Comparison of ENCODE assay signal across 14 mouse cellular contexts in genomic region chr10:126144609-126145202, GRCm38 (mm10).
DNase-seq lines count a peak whose midpoint lies in the region; ATAC-seq lines count a peak whose summit lies in the region.
"Had no signal": no experiment of that assay in that cellular context is flagged by ENCODE, and none has a peak within 500 bp of the region (broad histone marks: within the 10 kb centered on the region; RNA-seq: fewer than 3 reads in every experiment).

No protein-coding gene starts in this region.

- H3K36me3 ChIP-seq in lung, embryonic 16.5 days (ENCODE audit: control insufficient read depth, insufficient read depth, low read length): no peaks in the 10 kb centered on the region
- H3K36me3 ChIP-seq in embryonic facial prominence, embryonic 12.5 days: no peaks in the 10 kb centered on the region
- no peaks in the 10 kb centered on the region for H3K36me3 ChIP-seq in limb, embryonic 12.5 days
- H3K36me3 ChIP-seq in hindbrain, embryonic 11.5 days (ENCODE audit: control insufficient read depth, insufficient read depth, low read length): no peaks in the 10 kb centered on the region

- WGBS in lung, embryonic 16.5 days: 36% methylated on average over 12 of the region's 12 CpGs
- WGBS in embryonic facial prominence, embryonic 12.5 days: 25% methylated on average over 12 of the region's 12 CpGs
- 14% methylated on average over 12 of the region's 12 CpGs for WGBS in limb, embryonic 12.5 days
- 69% methylated on average over 12 of the region's 12 CpGs for WGBS in hindbrain, embryonic 11.5 days

- peak overlapping the region; percentile 45 for H3K4me2 ChIP-seq in lung, embryonic 16.5 days (ENCODE audit: low read depth, low read length)
- H3K4me2 ChIP-seq in embryonic facial prominence, embryonic 12.5 days (replicated peaks): peak overlapping the region; percentile 35
- H3K4me2 ChIP-seq in limb, embryonic 12.5 days: peak overlapping the region; percentile 49
- H3K4me2 ChIP-seq in hindbrain, embryonic 11.5 days (replicated peaks; ENCODE audit: low read depth, low read length): no peak overlapping the region

- DNase-seq in lung, postnatal 25 days (ENCODE audit: low spot score): no peak
- no peak for DNase-seq in left cerebral cortex, postnatal 10 days (ENCODE audit: extremely low spot score in 1 of 2, low spot score in 2 of 2)
- no peak for DNase-seq in left cerebral cortex, adult 18-20 months (ENCODE audit: low spot score in 2 of 2)
- DNase-seq in hindbrain, embryonic 11.5 days (ENCODE audit: low spot score): no peak
- DNase-seq: adrenal gland, postnatal 14 days; left cerebral cortex, postnatal 4 days; thymus, postnatal 36 days had no signal

- H3K9ac ChIP-seq in lung, embryonic 16.5 days (ENCODE audit: low read length): 0 out of 2 replicates have a peak overlapping the region, but pooled peaks have one; percentile 24
- H3K9ac ChIP-seq in embryonic facial prominence, embryonic 12.5 days: no peak overlapping the region
- H3K9ac ChIP-seq in limb, embryonic 12.5 days (replicated peaks): no peak overlapping the region
- no peak overlapping the region for H3K9ac ChIP-seq in hindbrain, embryonic 11.5 days (ENCODE audit: low read depth, low read length)

- intact Hi-C loops in left cerebral cortex, postnatal 10 days (cut with DNase I): no loop called here

- H3K9me3 ChIP-seq in lung, embryonic 16.5 days (ENCODE audit: control insufficient read depth, low read length): no peaks in the 10 kb centered on the region
- no peaks in the 10 kb centered on the region for H3K9me3 ChIP-seq in embryonic facial prominence, embryonic 12.5 days
- H3K9me3 ChIP-seq in limb, embryonic 12.5 days: peaks cover 3% of the 10 kb centered on the region; the same call in 1 of the 2 replicates
- no peaks in the 10 kb centered on the region for H3K9me3 ChIP-seq in hindbrain, embryonic 11.5 days (ENCODE audit: control insufficient read depth, low read length)

- H3K27ac ChIP-seq in lung, embryonic 16.5 days (ENCODE audit: low read length): no peak overlapping the region
- peak overlapping the region; percentile 84 for H3K27ac ChIP-seq in embryonic facial prominence, embryonic 12.5 days
- peak overlapping the region; percentile 88 for H3K27ac ChIP-seq in limb, embryonic 12.5 days
- H3K27ac ChIP-seq in hindbrain, embryonic 11.5 days (ENCODE audit: low read depth, low read length): no peak overlapping the region
- H3K27ac ChIP-seq: hindbrain, postnatal 0 days had no signal

- H3K27me3 ChIP-seq in lung, embryonic 16.5 days (ENCODE audit: control insufficient read depth, insufficient read depth, low read depth, low read length): no peaks in the 10 kb centered on the region
- H3K27me3 ChIP-seq in embryonic facial prominence, embryonic 12.5 days: no peaks in the 10 kb centered on the region
- no peaks in the 10 kb centered on the region for H3K27me3 ChIP-seq in limb, embryonic 12.5 days
- H3K27me3 ChIP-seq in hindbrain, embryonic 11.5 days (ENCODE audit: control insufficient read depth, insufficient read depth, low read length): no peaks in the 10 kb centered on the region
- H3K27me3 ChIP-seq: CH12.LX had no signal

- H3K4me1 ChIP-seq in lung, embryonic 16.5 days (replicated peaks; ENCODE audit: control insufficient read depth, insufficient read depth, low read length): 0 out of 2 replicates have a peak, but pooled peaks cover 2% of the 10 kb centered on the region
- H3K4me1 ChIP-seq in embryonic facial prominence, embryonic 12.5 days: peaks cover 18% of the 10 kb centered on the region; the same call in 1 of the 2 replicates
- H3K4me1 ChIP-seq in limb, embryonic 12.5 days (replicated peaks): peaks cover 36% of the 10 kb centered on the region
- no peaks in the 10 kb centered on the region for H3K4me1 ChIP-seq in hindbrain, embryonic 11.5 days (replicated peaks; ENCODE audit: control insufficient read depth, insufficient read depth, low read length)

- ATAC-seq in lung, embryonic 16.5 days (ENCODE audit: low read depth): peak; percentile 57
- no peak for ATAC-seq in embryonic facial prominence, embryonic 12.5 days (ENCODE audit: insufficient number of reproducible peaks, insufficient read depth, low FRiP score, low TSS enrichment)
- ATAC-seq in limb, embryonic 12.5 days (ENCODE audit: insufficient number of reproducible peaks, insufficient read depth, low FRiP score, low TSS enrichment, low read depth): peak; percentile 68; the same call in 1 of the 2 replicates
- no peak for ATAC-seq in hindbrain, embryonic 11.5 days (ENCODE audit: low FRiP score)
- ATAC-seq: forebrain, embryonic 16.5 days; hindbrain, postnatal 0 days; Patski had no signal

- H3K4me3 ChIP-seq in lung, embryonic 16.5 days (ENCODE audit: low read length): peak overlapping the region; percentile 23
- H3K4me3 ChIP-seq in embryonic facial prominence, embryonic 12.5 days: no peak overlapping the region
- H3K4me3 ChIP-seq in limb, embryonic 12.5 days (replicated peaks): peak overlapping the region; percentile 12
- H3K4me3 ChIP-seq in hindbrain, embryonic 11.5 days (ENCODE audit: low read depth, low read length): no peak overlapping the region

Comparison
In these comparisons a context has a peak if more than half of its experiments do, and no peak if none do; other contexts are left out.
1. ATAC-seq: peak in lung, embryonic 16.5 days (single experiment) and limb, embryonic 12.5 days (single experiment); none in embryonic facial prominence, embryonic 12.5 days (single experiment) and hindbrain, embryonic 11.5 days (single experiment).
2. H3K27ac ChIP-seq: peak in embryonic facial prominence, embryonic 12.5 days (single experiment) and limb, embryonic 12.5 days (single experiment); none in lung, embryonic 16.5 days (single experiment) and hindbrain, embryonic 11.5 days (single experiment).
3. H3K4me3 ChIP-seq: peak in lung, embryonic 16.5 days (single experiment) and limb, embryonic 12.5 days (single experiment); none in embryonic facial prominence, embryonic 12.5 days (single experiment) and hindbrain, embryonic 11.5 days (single experiment).